Mouse (Mus musculus) neural tube, embryonic 15.5 days (tissue): Measurements from ENCODE around the gene Ino80b. TPM values are rescaled to one million over a fixed set of nuclear protein-coding genes. Genes with fewer than 3 reads are reported as not detected.

Source experiments
- ATAC-seq: fragments of 200-750 bp; cut with Nextera tagmentation; 2 replicates; pipeline ENCODE4 v1.8.0; 2017; ENCODE audit warnings: mild to moderate bottlenecking, moderate TSS enrichment, moderate library complexity; ENCODE audit not compliant: low FRiP score
- H3K27ac ChIP-seq: fragments of 300-500 bp; sonication (generic); replicated peaks from 2 replicates; pipeline ENCODE4 v1.5.1; 2015; ENCODE audit warnings: mild to moderate bottlenecking, inconsistent platforms
- H3K27me3 ChIP-seq: fragments of 300-500 bp; sonication (generic); replicated peaks from 2 replicates; pipeline ENCODE4 v1.6.1; 2015; ENCODE audit warnings: inconsistent platforms
- H3K36me3 ChIP-seq: fragments of 300-500 bp; sonication (generic); 2 replicates; pipeline ENCODE4 v1.6.1; 2015; ENCODE audit warnings: inconsistent platforms
- H3K4me1 ChIP-seq: fragments of 300-500 bp; sonication (generic); 2 replicates; pipeline ENCODE4 v1.6.1; 2015; ENCODE audit warnings: inconsistent platforms
- H3K4me2 ChIP-seq: fragments of 300-500 bp; sonication (generic); 2 replicates; pipeline ENCODE4 v1.6.1; 2015; ENCODE audit warnings: inconsistent platforms, mild to moderate bottlenecking, moderate library complexity
- H3K4me3 ChIP-seq: fragments of 300-500 bp; sonication (generic); replicated peaks from 2 replicates; pipeline ENCODE4 v1.5.1; 2015; ENCODE audit warnings: mild to moderate bottlenecking, inconsistent platforms
- H3K9ac ChIP-seq: fragments of 300-500 bp; sonication (generic); replicated peaks from 2 replicates; pipeline ENCODE4 v1.6.1; 2015; ENCODE audit warnings: mild to moderate bottlenecking, inconsistent platforms
- H3K9me3 ChIP-seq: fragments of 300-500 bp; sonication (generic); replicated peaks from 2 replicates; pipeline ENCODE4 v1.6.1; 2016; ENCODE audit warnings: inconsistent platforms
- WGBS: fragments of 180-500 bp; shearing (Covaris S2); methylation state at CpG from one replicate; pipeline ENCODE4 v1.1.7; 2015; ENCODE audit warnings: mixed read lengths; 5-methylcytosine and 5-hydroxymethylcytosine counted together
- microRNA counts: library from miRNA; unstranded; fragments of <30 nt; microRNA quantifications from one replicate; lab custom pipeline; 2016
- microRNA-seq: library from miRNA; unstranded; fragments of <30 nt; microRNA quantifications from one replicate; pipeline ENCODE4, GENCODE M21; 2017
- polyA plus RNA-seq: library from polyadenylated mRNA; unstranded; fragments of >200 nt; fragmentation: Nextera tagmentation; extraction: Ambion mirVana; gene quantifications from 2 replicates; pipeline ENCODE4 v1.2.1, GENCODE M21; 2015

The Ino80b gene
- polyA plus RNA-seq, 1 experiment from 2014 or later = 12.3 TPM

- H3K9me3 ChIP-seq = no peaks in the 10 kb centered on the region
- peaks cover 50% of the 10 kb centered on the region for H3K27me3 ChIP-seq
- ATAC-seq = peak; percentile 78
- H3K4me3 ChIP-seq = peak within 1 kb of the TSS; percentile 84
- peaks cover 27% of the 10 kb centered on the region for H3K4me1 ChIP-seq
- H3K4me2 ChIP-seq = peak within 1 kb of the TSS; percentile 98
- H3K36me3 ChIP-seq = peaks cover 15% of the 10 kb centered on the region
- H3K27ac ChIP-seq = peak within 1 kb of the TSS; percentile 98
- under 1% methylated on average over 54 of the region's 54 CpGs for WGBS
- H3K9ac ChIP-seq = peak within 1 kb of the TSS; percentile 84
Measured at GRCm38 (mm10) chr6:83077630-83078323, 47.5 kb downstream of the Ino80b start, which contains the start of gene Pcgf1. Gene Pcgf1 (plus strand): TSS chr6:83077869.

GRCm38 (mm10) chr6:83074979-83075378 lies 50.3 kb downstream of the Ino80b start:
- Histone ChIP-seq H3K4me2 (no peak overlapping the region), H3K27ac (no peak overlapping the region), H3K4me1 (peaks cover 32% of the 10 kb centered on the region), H3K9me3 (no peaks in the 10 kb centered on the region), H3K4me3 (no peak overlapping the region), H3K27me3 (peaks cover 64% of the 10 kb centered on the region), H3K9ac (no peak overlapping the region), H3K36me3 (no peaks in the 10 kb centered on the region)
- no peak for ATAC-seq
- 28% methylated on average over 2 of the region's 2 CpGs for WGBS

MicroRNA genes within 50 kb of the gene (microRNA counts, 519-probe panel; counts per million panel counts)
- microRNA mmu-miR-3470a+mmu-miR-3470b (lab: Ali Mortazavi, UCI) = 1,400 counts per million, percentile 12 among the panel's probes with 10 or more counts

Small RNAs within 50 kb of the gene (microRNA-seq; reads per million reads assigned to microRNA genes)
- not detected for gene Mir3470a

Other genes starting within 250 kb of the Ino80b start
- 24.3 and 26.1 TPM in 2 replicates for gene Sema4f, start 185.7 kb downstream of the Ino80b start, polyA plus RNA-seq
- 0.20 TPM in 1 of 2 replicates, not detected in the other for gene M1ap, start 178.5 kb downstream of the Ino80b start, polyA plus RNA-seq
- gene Dok1, start 92.0 kb downstream of the Ino80b start, polyA plus RNA-seq = 2.4 and 6.8 TPM in 2 replicates
- 7.6 and 8.6 TPM in 2 replicates for gene Loxl3, start 91.3 kb downstream of the Ino80b start, polyA plus RNA-seq
- gene Aup1, start 70.9 kb downstream of the Ino80b start, polyA plus RNA-seq = 182 and 185 TPM in 2 replicates
- 80.8 and 83.1 TPM in 2 replicates for gene Htra2, start 70.2 kb downstream of the Ino80b start, polyA plus RNA-seq
- gene Dqx1, start 67.6 kb downstream of the Ino80b start, polyA plus RNA-seq = 0.45 and 1.7 TPM in 2 replicates
- 2.6 and 4.7 TPM in 2 replicates for gene Tlx2, start 55.1 kb downstream of the Ino80b start, polyA plus RNA-seq
- 45.4 and 50.8 TPM in 2 replicates for gene Pcgf1, start 47.6 kb downstream of the Ino80b start, polyA plus RNA-seq
- 0.24 and 0.32 TPM in 2 replicates for gene Lbx2, start 39.1 kb downstream of the Ino80b start, polyA plus RNA-seq
- gene Ccdc142, start 23.8 kb downstream of the Ino80b start, polyA plus RNA-seq = 7.0 and 7.7 TPM in 2 replicates
- 4.8 and 7.6 TPM in 2 replicates for gene Gm42688, start 23.8 kb downstream of the Ino80b start, polyA plus RNA-seq
- 121 and 123 TPM in 2 replicates for gene Mrpl53, start 16.4 kb downstream of the Ino80b start, polyA plus RNA-seq
- 26.1 and 31.3 TPM in 2 replicates for gene Mogs, start 9.9 kb downstream of the Ino80b start, polyA plus RNA-seq
- gene Wbp1, start 3.9 kb downstream of the Ino80b start, polyA plus RNA-seq = 146 and 155 TPM in 2 replicates
- 17.1 and 23.7 TPM in 2 replicates for gene Rtkn, start 10.0 kb upstream of the Ino80b start, polyA plus RNA-seq
- gene Wdr54, start 31.0 kb upstream of the Ino80b start, polyA plus RNA-seq = 14.7 and 18.6 TPM in 2 replicates
- 7.9 and 8.2 TPM in 2 replicates for gene 1700003E16Rik, start 31.0 kb upstream of the Ino80b start, polyA plus RNA-seq
- 149 and 153 TPM in 2 replicates for gene Dctn1, start 40.5 kb upstream of the Ino80b start, polyA plus RNA-seq
- gene Slc4a5, start 94.4 kb upstream of the Ino80b start, polyA plus RNA-seq = 0.27 and 0.57 TPM in 2 replicates
- gene Mthfd2, start 200.5 kb upstream of the Ino80b start, polyA plus RNA-seq = 30.9 and 34.7 TPM in 2 replicates
- gene Mob1a, start 200.6 kb upstream of the Ino80b start, polyA plus RNA-seq = 20.2 and 31.3 TPM in 2 replicates
- gene Bola3, start 223.7 kb upstream of the Ino80b start, polyA plus RNA-seq = 60.1 and 73.0 TPM in 2 replicates